Mouse (Mus musculus): Measurements from ENCODE around the gene Traip. TPM values are rescaled to one million over a fixed set of nuclear protein-coding genes. Genes with fewer than 3 reads are reported as not detected.
"Not testable (repeated sequence)": the region's sequence is repeated elsewhere in the genome, so short reads cannot be mapped to it uniquely, and the experiment has no call there.

The Traip gene
- polyA plus RNA-seq, 1 experiment from 2014 or later, result 17.2 TPM

DNA sequence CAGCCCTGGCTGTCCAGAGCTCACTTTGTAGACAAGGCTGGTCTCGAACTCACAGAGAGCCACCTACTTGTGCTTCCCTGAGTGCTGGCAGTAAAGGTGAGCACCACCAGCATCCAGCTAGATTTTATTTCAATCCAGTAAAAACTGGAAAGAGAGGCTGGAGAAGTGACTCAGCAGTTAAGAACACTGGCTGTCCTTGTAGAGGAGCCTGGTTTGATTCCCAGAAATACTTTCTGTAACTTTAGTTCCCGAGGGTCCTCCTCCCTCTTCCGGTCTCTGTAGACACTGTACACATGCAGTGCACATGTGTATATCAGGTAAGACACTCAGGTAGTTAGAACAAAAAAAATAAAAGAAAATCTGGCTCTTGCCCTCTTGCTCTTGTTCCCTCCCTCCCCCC is 38.0 kb downstream of the Traip start:
- Histone ChIP-seq H3K4me1 (peaks cover 21% of the 10 kb centered on the region), H3K36me3 (no peaks in the 10 kb centered on the region), H3K27ac (no peak overlapping the region), H3K27me3 (replicated peaks) (no peaks in the 10 kb centered on the region), H3K4me3 (replicated peaks) (no peak overlapping the region), H3K9me3 (no peaks in the 10 kb centered on the region), H3K4me2 (no peak overlapping the region), H3K9ac (no peak overlapping the region)
- ATAC-seq (ENCODE audit: insufficient read depth, low FRiP score, low read depth), result no peak
- 72% methylated on average over 3 of the region's 3 CpGs for WGBS

DNA sequence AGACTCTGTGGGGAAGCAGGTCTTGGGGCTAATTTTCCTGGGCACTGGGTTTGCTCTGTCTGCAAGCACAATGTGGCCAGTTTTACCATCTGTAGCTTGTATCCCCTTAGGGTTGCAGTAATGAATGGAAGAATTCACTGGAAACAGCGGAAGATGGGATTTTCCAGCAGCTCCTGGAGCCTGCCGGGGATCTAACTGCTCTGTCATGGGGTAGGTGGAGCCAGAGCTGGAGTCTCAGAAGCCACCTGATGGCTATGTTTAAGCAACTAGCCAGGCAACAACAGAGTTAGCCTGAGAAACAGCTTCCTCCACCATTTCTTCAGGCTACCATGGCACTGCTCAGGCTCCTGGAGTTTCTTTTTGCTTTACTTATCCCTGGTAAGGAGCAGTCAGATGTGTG is 42.3 kb downstream of the Traip start, which contains the start of gene Cdhr4:
TSS of gene Cdhr4 (plus strand) at position 301 of the 400 bp plus-strand sequence.
- Histone ChIP-seq H3K36me3 (no peaks in the 10 kb centered on the region), H3K4me3 (replicated peaks) (no peak within 1 kb of the TSS), H3K27ac (no peak within 1 kb of the TSS), H3K9ac (no peak within 1 kb of the TSS), H3K27me3 (replicated peaks) (no peaks in the 10 kb centered on the region), H3K9me3 (no peaks in the 10 kb centered on the region), H3K4me1 (0 out of 2 replicates have a peak, but pooled peaks cover 2% of the 10 kb centered on the region), H3K4me2 (no peak within 1 kb of the TSS)
- no peak for ATAC-seq (ENCODE audit: insufficient read depth, low FRiP score, low read depth)
- 66% methylated on average over 2 of the region's 2 CpGs for WGBS

DNA sequence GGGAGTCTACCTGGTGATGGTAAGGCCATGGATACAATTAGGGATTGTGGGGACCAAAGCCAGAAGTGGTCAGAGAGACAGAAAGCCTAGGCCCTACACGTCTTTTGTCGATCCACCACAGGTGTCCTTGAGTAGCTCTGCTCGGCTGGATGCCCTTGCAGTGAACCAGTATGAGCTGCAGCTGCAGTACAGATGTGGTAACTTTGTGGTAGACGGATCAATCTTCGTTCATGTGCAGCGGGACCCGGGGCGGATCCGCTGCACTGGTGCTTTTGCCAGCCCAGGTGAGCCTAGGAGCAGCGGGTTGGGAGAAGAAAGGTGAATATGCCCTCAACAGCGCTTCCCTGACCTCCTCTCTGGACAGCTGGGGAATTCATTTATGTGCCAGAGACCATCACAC is 43.1 kb downstream of the Traip start:
- H3K4me3 ChIP-seq (replicated peaks), result no peak overlapping the region
- H3K27me3 ChIP-seq (replicated peaks), result no peaks in the 10 kb centered on the region
- H3K27ac ChIP-seq, result no peak overlapping the region
- WGBS, result 88% methylated on average over 11 of the region's 11 CpGs
- no peak overlapping the region for H3K4me2 ChIP-seq
- no peak overlapping the region for H3K9ac ChIP-seq
- no peaks in the 10 kb centered on the region for H3K4me1 ChIP-seq
- H3K9me3 ChIP-seq, result no peaks in the 10 kb centered on the region
- ATAC-seq (ENCODE audit: insufficient read depth, low FRiP score, low read depth), result no peak
- H3K36me3 ChIP-seq, result no peaks in the 10 kb centered on the region

DNA sequence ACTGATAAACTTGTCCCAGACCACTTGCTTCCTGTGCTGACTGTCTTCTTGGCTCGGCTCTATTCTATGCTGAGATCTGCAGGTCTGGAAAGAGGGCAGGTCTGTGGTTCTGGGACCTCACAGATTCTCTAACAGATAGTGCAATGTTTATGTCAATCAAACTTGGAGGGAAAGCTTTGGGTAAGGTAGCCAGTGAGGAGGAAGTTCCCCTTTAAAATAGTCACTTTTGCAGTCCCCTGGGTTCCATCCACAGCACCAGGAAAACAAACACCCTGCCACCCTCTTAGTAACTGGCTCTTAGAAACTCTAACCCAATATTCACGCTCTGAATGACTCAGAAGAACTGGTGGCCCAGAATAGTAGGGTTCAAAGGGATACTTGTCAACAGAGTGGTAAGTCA is 44.5 kb downstream of the Traip start:
- no peaks in the 10 kb centered on the region for H3K36me3 ChIP-seq
- WGBS, result 40% methylated on average over 2 of the region's 2 CpGs
- no peak overlapping the region for H3K4me2 ChIP-seq
- H3K9me3 ChIP-seq, result no peaks in the 10 kb centered on the region
- no peaks in the 10 kb centered on the region for H3K4me1 ChIP-seq
- H3K4me3 ChIP-seq (replicated peaks), result no peak overlapping the region
- no peaks in the 10 kb centered on the region for H3K27me3 ChIP-seq (replicated peaks)
- no peak overlapping the region for H3K9ac ChIP-seq
- no peak overlapping the region for H3K27ac ChIP-seq
- no peak for ATAC-seq (ENCODE audit: insufficient read depth, low FRiP score, low read depth)

DNA sequence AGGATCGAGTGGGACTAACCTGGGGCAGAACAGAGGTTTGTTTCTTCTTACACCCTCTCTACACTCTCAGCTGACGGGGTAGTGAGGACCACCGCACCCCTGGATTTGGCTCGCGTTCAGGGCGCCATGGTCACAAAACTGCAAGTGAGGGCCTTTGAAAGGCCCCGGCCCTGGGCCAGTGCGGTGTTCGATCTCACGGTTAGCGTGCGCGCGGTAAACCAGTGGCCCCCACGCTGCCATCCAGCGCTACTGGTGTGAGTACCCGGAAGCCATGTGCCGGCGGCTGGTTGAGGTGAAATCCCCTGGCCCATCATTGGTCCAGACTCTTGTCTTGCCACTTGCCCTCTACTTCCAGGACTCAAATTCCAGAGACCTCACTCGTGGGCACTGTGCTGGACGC is 45.6 kb downstream of the Traip start:
- ATAC-seq (ENCODE audit: insufficient read depth, low FRiP score, low read depth), result no peak
- H3K4me2 ChIP-seq, result no peak overlapping the region
- H3K27ac ChIP-seq, result no peak overlapping the region
- no peaks in the 10 kb centered on the region for H3K27me3 ChIP-seq (replicated peaks)
- no peaks in the 10 kb centered on the region for H3K9me3 ChIP-seq
- no peaks in the 10 kb centered on the region for H3K36me3 ChIP-seq
- WGBS, result 90% methylated on average over 21 of the region's 21 CpGs
- H3K4me3 ChIP-seq (replicated peaks), result no peak overlapping the region
- no peaks in the 10 kb centered on the region for H3K4me1 ChIP-seq
- no peak overlapping the region for H3K9ac ChIP-seq

DNA sequence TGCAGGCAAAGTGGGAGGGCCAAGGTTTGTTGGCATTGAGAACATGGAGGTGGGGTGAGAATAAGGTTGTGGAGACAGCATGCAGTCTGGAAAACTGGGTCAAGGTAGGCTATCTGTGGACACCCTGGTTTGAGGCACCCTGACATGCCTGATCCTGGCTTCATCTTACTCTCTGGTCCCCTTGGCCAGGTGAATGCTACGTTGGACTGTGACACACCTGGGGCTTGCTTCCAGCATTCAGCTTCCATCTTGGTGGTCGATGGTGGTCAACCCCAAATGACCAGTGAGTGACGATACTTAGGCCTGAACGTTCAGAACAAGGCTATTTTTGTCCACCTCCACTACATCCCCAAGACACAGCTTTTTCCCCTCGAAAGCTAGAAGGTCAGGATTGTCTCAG is 46.1 kb downstream of the Traip start, which contains the start of gene Gm20662:
TSS of gene Gm20662 (plus strand) at position 301 of the 400 bp plus-strand sequence.
- WGBS, result 90% methylated on average over 5 of the region's 5 CpGs
- Histone ChIP-seq H3K27ac (no peak within 1 kb of the TSS), H3K9ac (no peak within 1 kb of the TSS), H3K4me1 (no peaks in the 10 kb centered on the region), H3K4me2 (no peak within 1 kb of the TSS), H3K27me3 (replicated peaks) (no peaks in the 10 kb centered on the region), H3K9me3 (no peaks in the 10 kb centered on the region), H3K4me3 (replicated peaks) (no peak within 1 kb of the TSS), H3K36me3 (no peaks in the 10 kb centered on the region)
- no peak for ATAC-seq (ENCODE audit: insufficient read depth, low FRiP score, low read depth)

DNA sequence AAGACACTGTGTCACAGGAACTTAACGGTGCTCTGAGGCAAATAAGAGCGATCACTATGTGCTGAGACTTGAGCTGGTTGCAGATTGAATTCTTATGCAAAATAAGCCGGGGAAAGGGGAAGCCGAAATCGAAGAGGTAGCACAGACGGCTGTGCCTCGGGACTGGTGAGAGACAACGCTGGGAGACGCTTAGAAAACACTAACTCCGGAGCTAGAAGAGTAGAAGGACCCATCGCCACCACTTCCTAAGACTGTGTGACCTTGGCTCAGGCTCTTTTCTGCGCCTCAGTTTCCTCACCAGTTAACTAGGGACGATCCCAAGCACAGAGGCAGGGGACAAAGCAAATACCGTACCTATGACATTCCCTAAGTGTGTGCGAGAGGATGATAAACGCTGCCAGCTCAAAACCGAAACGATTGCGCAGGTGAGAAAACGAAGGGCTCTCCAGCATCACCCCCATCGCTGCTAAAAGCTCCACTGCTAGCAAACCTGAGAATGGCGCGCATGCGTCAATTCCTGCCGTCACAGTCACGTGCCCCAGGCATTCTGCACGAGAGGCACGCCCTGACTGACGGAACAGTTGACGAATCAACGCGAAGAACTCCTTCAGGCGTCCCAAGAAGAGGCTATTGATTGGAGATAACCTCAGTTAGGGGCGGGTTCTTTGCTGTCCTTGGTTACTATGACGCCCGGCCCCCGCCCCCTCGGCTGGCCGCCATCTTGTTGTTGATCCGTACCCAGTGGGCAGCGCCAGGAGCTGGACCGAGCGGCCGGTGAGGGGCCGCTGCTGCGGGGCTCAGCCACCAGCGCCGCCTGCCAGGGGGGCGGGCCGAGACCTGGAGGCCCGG is 52.2 kb downstream of the Traip start, which contains the start of gene Ip6k1:
TSS of gene Ip6k1 (plus strand) at position 580 of the 849 bp plus-strand sequence.
- 0 out of 2 replicates have a peak, but pooled peaks cover 7% of the 10 kb centered on the region for H3K4me1 ChIP-seq
- ATAC-seq (ENCODE audit: insufficient read depth, low FRiP score, low read depth), result peak; percentile 98
- peak within 1 kb of the TSS; percentile 85 for H3K4me2 ChIP-seq
- peak within 1 kb of the TSS; percentile 96 for H3K9ac ChIP-seq
- H3K27ac ChIP-seq, result peak within 1 kb of the TSS; percentile 94
- peak within 1 kb of the TSS; percentile 100 for H3K4me3 ChIP-seq (replicated peaks)
- no peaks in the 10 kb centered on the region for H3K9me3 ChIP-seq
- no peaks in the 10 kb centered on the region for H3K36me3 ChIP-seq
- no peaks in the 10 kb centered on the region for H3K27me3 ChIP-seq (replicated peaks)
- under 1% methylated on average over 51 of the region's 51 CpGs for WGBS

DNA sequence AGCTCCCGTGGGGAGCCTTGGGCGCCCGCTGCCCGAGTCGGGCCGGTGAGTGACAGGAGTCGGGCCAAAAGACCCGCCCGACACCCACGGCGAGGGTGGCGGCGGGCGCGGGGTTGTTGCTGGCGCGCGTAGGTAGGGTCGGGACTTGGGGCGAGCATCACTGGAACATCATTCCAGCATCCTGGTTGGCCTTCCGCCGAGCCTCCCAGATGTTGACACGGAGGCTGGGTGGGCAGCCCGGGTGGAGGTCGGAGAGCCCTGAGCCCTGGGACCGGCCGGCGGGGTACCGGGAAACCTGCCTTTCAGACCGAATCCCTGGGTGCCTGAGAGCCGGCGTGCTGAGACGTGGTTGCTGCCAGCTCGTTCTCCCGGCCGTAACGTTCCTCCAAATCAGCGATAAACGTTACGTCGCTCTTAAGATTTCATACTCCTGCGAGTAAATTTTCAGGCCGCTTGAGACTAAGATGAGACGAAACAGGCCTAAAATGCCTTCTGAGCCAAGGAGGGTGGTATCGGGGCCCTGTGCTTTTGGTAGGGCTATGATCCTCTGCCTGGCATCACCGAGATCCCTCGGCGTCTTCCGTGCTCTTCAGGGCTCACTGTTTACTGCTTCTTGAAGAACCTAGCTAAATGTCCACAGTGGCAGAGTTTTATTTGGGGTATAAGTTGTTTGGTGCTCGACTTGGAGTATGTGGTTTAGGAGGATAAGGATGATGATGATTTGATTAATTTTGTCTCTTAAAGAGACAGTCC is 53.0 kb downstream of the Traip start:
- Histone ChIP-seq H3K27ac (peak overlapping the region; percentile 94), H3K4me1 (0 out of 2 replicates have a peak, but pooled peaks cover 7% of the 10 kb centered on the region), H3K4me3 (replicated peaks) (peak overlapping the region; percentile 100), H3K4me2 (peak overlapping the region; percentile 61), H3K9ac (peak overlapping the region; percentile 96), H3K9me3 (no peaks in the 10 kb centered on the region), H3K36me3 (no peaks in the 10 kb centered on the region), H3K27me3 (replicated peaks) (no peaks in the 10 kb centered on the region)
- under 1% methylated on average over 50 of the region's 50 CpGs for WGBS
- peak; percentile 48 for ATAC-seq (ENCODE audit: insufficient read depth, low FRiP score, low read depth)

DNA sequence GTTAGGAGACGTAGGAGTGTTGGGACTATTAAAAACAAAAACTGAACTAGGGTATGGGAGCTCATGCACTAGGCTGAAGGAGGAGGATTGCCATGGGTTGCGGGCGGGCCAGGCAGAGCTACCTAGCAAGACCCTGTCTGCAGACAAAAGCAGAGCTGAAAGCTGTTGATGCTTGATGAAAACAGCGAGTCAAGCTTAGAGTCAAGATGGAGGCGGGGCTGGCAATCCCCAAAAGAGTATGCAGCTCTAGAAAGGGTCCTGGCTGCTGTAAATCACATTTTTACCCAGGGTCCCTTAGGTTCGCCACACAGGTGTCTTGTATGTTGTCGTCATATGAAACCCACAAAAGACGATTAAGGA is 53.6 kb downstream of the Traip start:
- H3K9me3 ChIP-seq, result no peaks in the 10 kb centered on the region
- no peaks in the 10 kb centered on the region for H3K27me3 ChIP-seq (replicated peaks)
- 12% methylated on average over 8 of the region's 8 CpGs for WGBS
- peak overlapping the region; percentile 94; the same call in 1 of the 2 replicates for H3K27ac ChIP-seq
- H3K36me3 ChIP-seq, result no peaks in the 10 kb centered on the region
- peak overlapping the region; percentile 61 for H3K4me2 ChIP-seq
- H3K9ac ChIP-seq, result peak overlapping the region; percentile 96
- peak overlapping the region; percentile 100 for H3K4me3 ChIP-seq (replicated peaks)
- ATAC-seq (ENCODE audit: insufficient read depth, low FRiP score, low read depth), result no peak
- 0 out of 2 replicates have a peak, but pooled peaks cover 7% of the 10 kb centered on the region for H3K4me1 ChIP-seq

DNA sequence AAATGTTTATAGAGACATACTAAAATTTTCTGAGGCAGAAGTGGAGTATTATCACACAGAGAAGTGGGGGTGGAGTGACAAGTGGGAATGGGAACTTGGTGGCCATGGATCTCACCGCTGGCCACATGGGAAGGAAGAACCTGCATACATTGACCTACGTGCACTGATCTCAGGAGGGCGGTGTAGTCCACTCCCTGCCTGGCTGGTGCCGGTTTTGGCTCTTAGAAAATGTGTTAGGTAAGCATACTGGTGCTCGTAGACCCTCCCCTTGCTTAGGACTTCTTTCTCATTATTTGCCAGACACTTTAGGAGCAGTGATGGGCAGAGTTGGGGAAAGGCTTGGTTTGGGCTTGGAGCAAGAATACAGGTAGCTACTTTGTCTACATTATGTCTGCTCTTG is 58.1 kb downstream of the Traip start:
- no peaks in the 10 kb centered on the region for H3K36me3 ChIP-seq
- no peaks in the 10 kb centered on the region for H3K27me3 ChIP-seq (replicated peaks)
- 82% methylated on average over 5 of the region's 5 CpGs for WGBS
- no peaks in the 10 kb centered on the region for H3K9me3 ChIP-seq
- no peak overlapping the region for H3K9ac ChIP-seq
- no peak for ATAC-seq (ENCODE audit: insufficient read depth, low FRiP score, low read depth)
- no peak overlapping the region for H3K4me2 ChIP-seq
- H3K4me3 ChIP-seq (replicated peaks), result no peak overlapping the region
- no peak overlapping the region for H3K27ac ChIP-seq
- 0 out of 2 replicates have a peak, but pooled peaks cover 7% of the 10 kb centered on the region for H3K4me1 ChIP-seq

DNA sequence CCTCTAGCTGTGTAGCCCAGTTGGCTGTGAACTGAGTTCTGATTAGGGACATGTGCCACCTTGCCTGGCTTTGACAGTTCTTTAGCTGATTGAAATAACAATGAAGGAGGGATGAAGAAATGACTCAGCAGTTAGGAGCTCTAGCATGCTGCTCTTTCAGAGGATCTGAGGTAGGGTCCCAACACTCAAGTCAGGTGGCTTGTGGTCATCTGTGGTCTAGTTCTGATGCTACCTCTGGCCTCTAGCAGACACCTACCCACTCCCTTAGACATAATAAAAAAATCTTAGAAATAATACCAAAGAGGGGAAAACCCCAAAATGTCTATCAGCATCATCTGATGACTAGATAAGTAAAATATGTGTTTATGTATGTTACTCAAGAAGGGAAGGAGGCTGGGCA is 60.4 kb downstream of the Traip start:
- H3K36me3 ChIP-seq, result no peaks in the 10 kb centered on the region
- no peak overlapping the region for H3K27ac ChIP-seq
- no peak overlapping the region for H3K4me2 ChIP-seq
- no peaks in the 10 kb centered on the region for H3K4me1 ChIP-seq
- H3K27me3 ChIP-seq (replicated peaks), result no peaks in the 10 kb centered on the region
- H3K9me3 ChIP-seq, result no peaks in the 10 kb centered on the region
- no peak for ATAC-seq (ENCODE audit: insufficient read depth, low FRiP score, low read depth)
- H3K9ac ChIP-seq, result no peak overlapping the region
- no peak overlapping the region for H3K4me3 ChIP-seq (replicated peaks)

DNA sequence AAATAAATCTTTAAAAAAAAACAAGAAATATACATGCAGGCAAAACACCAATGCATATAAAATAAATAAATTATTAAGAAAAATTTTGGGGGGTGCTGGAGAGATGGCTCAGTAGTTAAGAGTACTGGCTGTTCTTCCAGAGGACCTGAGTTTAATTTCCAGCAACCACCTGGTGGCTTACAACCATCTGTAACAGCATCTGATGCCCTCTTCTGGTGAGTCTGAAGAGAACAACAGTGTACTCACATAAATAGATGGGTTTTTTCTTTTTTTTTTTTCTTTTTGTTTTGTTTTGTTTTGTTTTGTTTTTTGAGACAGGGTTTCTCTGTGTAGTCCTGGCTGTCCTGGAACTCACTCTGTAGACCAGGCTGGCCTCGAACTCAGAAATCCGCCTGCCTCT is 63.6 kb downstream of the Traip start:
- H3K4me1 ChIP-seq; H3K4me3 ChIP-seq (replicated peaks); H3K9ac ChIP-seq; H3K36me3 ChIP-seq; H3K27me3 ChIP-seq (replicated peaks); H3K9me3 ChIP-seq; H3K4me2 ChIP-seq; ATAC-seq (ENCODE audit: insufficient read depth, low FRiP score, low read depth); H3K27ac ChIP-seq: not testable (repeated sequence)
- WGBS, result 95% methylated on average over 2 of the region's 2 CpGs

Data from stomach, embryonic 15.5 days (tissue).